Mouse (Mus musculus) forebrain, embryonic 14.5 days (tissue): Measurements from ENCODE around the gene Stk38l. TPM values are rescaled to one million over a fixed set of nuclear protein-coding genes. Genes with fewer than 3 reads are reported as not detected.

Experiments used
- ATAC-seq: fragments of 200-750 bp; cut with Nextera tagmentation; 2 replicates; pipeline ENCODE4 v1.8.0; 2017; ENCODE audit warnings: mild to moderate bottlenecking, moderate library complexity
- DNase-seq: peaks from one replicate; pipeline ENCODE4 v3.0.0-alpha.2; 2015; ENCODE audit warnings: low spot score
- H3K27ac ChIP-seq: fragments of 300-500 bp; sonication (generic); 2 replicates; pipeline ENCODE4 v1.5.1; 2014; ENCODE audit warnings: low read depth, mild to moderate bottlenecking, control low read depth, low read length, moderate library complexity
- H3K27me3 ChIP-seq: fragments of 300-500 bp; sonication (generic); replicated peaks from 2 replicates; pipeline ENCODE4 v1.6.1; 2014; ENCODE audit warnings: low read length, control low read depth, mixed read lengths; ENCODE audit not compliant: control insufficient read depth, insufficient read depth
- H3K36me3 ChIP-seq: fragments of 300-500 bp; sonication (generic); 2 replicates; pipeline ENCODE4 v1.6.1; 2014; ENCODE audit warnings: low read length, control low read depth; ENCODE audit not compliant: control insufficient read depth, insufficient read depth
- H3K4me1 ChIP-seq: fragments of 300-500 bp; sonication (generic); 2 replicates; pipeline ENCODE4 v1.6.1; 2014; ENCODE audit warnings: antibody characterized with exemption, low read length, control low read depth; ENCODE audit not compliant: control insufficient read depth, insufficient read depth
- H3K4me2 ChIP-seq: fragments of 300-500 bp; sonication (generic); 2 replicates; pipeline ENCODE4 v1.6.1; 2014; ENCODE audit warnings: mild to moderate bottlenecking, control low read depth, low read length
- H3K4me3 ChIP-seq: fragments of 300-500 bp; sonication (generic); 2 replicates; pipeline ENCODE4 v1.5.1; 2014; ENCODE audit warnings: low read depth, low read length, control low read depth
- H3K9ac ChIP-seq: fragments of 300-500 bp; sonication (generic); 2 replicates; pipeline ENCODE4 v1.6.1; 2014; ENCODE audit warnings: mild to moderate bottlenecking, low read length, control low read depth, moderate library complexity
- H3K9me3 ChIP-seq: fragments of 300-500 bp; sonication (generic); replicated peaks from 2 replicates; pipeline ENCODE4 v1.6.1; 2016; ENCODE audit warnings: low read length, control low read depth, mixed read lengths; ENCODE audit not compliant: control insufficient read depth
- WGBS: fragments of 180-500 bp; shearing (Covaris S2); extraction: QIAGEN DNeasy Blood & Tissue Kit; methylation state at CpG from one replicate; pipeline ENCODE4 v1.1.7; 2014; 5-methylcytosine and 5-hydroxymethylcytosine counted together
- polyA plus RNA-seq: library from polyadenylated mRNA; unstranded; fragments of >200 nt; fragmentation: Nextera tagmentation; extraction: Ambion mirVana; gene quantifications from 2 replicates; pipeline ENCODE4 v1.2.1, GENCODE M21; 2014

Stk38l gene
- polyA plus RNA-seq, 1 experiment from 2014 or later, result 13.5 TPM

DNA sequence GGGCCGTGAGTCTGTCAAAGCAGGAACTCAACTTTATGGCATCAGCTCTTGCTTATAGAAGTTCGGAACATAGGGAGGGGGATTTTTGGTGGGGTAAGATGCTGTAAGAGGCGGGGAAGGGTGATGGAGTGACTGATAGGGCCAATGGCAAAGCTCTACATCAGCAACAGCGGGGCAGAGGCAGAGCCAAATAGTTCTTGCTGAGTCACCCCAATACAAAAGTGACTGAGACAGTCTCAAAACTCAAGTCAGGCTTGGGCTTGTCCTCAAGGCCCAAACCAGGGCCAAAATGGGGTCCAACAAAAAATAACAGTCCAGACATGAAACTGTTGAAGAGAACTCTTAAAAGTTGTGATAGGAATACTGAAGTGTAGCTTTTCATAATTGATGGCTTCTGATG lies 30.9 kb downstream of the Stk38l start:
- 93% methylated on average over 4 of the region's 4 CpGs for WGBS
- Histone ChIP-seq H3K9ac (no peak overlapping the region), H3K9me3 (no peaks in the 10 kb centered on the region), H3K4me1 (no peaks in the 10 kb centered on the region), H3K27me3 (no peaks in the 10 kb centered on the region), H3K4me2 (no peak overlapping the region), H3K27ac (no peak overlapping the region), H3K36me3 (no peaks in the 10 kb centered on the region), H3K4me3 (no peak overlapping the region)
- ATAC-seq, result no peak
- no peak for DNase-seq

DNA sequence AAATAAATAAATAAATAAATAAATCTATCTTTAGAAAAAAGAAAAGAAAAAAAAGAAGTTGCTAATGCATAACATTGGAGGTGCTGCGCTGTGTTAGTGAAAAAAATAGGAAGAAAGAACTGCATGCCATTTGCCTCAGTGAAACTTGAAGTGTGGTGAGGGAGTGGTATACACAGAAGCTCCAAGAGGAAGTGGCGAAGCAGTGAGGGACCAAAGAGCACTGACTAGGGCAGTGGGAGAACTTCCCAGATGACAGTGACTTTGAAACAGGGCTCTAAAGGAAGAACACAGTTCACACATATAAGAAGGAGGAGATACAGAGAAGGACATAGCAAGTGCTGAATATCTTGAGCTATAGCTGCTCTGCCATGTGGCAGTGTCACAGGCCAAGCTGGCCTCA lies 34.2 kb downstream of the Stk38l start:
- no peaks in the 10 kb centered on the region for H3K27me3 ChIP-seq
- H3K9ac ChIP-seq, result no peak overlapping the region
- H3K27ac ChIP-seq, result no peak overlapping the region
- no peaks in the 10 kb centered on the region for H3K9me3 ChIP-seq
- DNase-seq (no peak), ATAC-seq (no peak)
- H3K4me2 ChIP-seq, result no peak overlapping the region
- no peaks in the 10 kb centered on the region for H3K36me3 ChIP-seq
- no peaks in the 10 kb centered on the region for H3K4me1 ChIP-seq
- no peak overlapping the region for H3K4me3 ChIP-seq
- 97% methylated on average over 2 of the region's 2 CpGs for WGBS

DNA sequence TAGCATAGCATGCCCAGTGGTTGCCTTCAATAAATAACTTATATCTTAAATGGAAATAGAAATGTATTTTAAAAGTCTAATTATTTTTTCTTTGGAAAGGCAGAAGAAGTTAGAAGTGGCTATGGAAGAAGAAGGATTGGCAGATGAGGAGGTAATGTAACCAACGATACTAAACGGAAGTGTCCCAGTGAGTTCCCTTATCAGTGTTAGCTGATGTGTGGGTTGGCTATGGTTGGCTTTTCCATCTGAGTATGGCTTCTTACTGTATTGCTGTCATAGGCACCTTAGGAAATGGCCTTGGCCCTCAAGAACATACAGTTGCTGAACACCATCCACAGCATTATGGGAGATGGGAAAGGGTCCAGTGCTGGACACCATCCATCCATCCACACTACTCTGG lies 35.2 kb downstream of the Stk38l start:
- 95% methylated on average over 2 of the region's 2 CpGs for WGBS
- ATAC-seq (no peak), DNase-seq (no peak)
- H3K4me2 ChIP-seq, result no peak overlapping the region
- H3K4me1 ChIP-seq, result no peaks in the 10 kb centered on the region
- no peak overlapping the region for H3K9ac ChIP-seq
- H3K27me3 ChIP-seq, result no peaks in the 10 kb centered on the region
- H3K4me3 ChIP-seq, result no peak overlapping the region
- no peaks in the 10 kb centered on the region for H3K36me3 ChIP-seq
- no peak overlapping the region for H3K27ac ChIP-seq
- H3K9me3 ChIP-seq, result no peaks in the 10 kb centered on the region

DNA sequence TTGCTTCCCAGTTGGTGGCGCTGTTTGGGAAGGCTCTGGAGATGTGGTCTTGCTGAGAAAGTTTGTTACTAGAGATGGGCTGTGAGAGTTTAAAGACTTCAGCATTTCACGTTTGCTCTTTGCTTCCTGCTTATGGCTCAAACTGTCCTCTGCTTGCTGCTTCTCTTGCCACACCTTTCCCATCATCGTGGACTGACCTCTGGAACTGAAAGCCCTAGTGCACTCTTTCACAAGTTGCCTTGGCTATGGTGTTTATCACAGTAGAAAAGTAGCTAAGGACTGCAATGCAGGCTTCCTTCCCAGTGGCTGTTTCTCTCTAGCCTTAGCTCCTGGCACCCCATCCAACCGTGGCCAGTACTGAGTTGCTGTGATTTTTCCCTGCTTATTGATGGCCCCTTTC lies 35.9 kb downstream of the Stk38l start:
- H3K4me3 ChIP-seq, result no peak overlapping the region
- no peaks in the 10 kb centered on the region for H3K9me3 ChIP-seq
- no peak overlapping the region for H3K9ac ChIP-seq
- H3K27ac ChIP-seq, result no peak overlapping the region
- H3K36me3 ChIP-seq, result no peaks in the 10 kb centered on the region
- DNase-seq (no peak), ATAC-seq (no peak)
- H3K27me3 ChIP-seq, result no peaks in the 10 kb centered on the region
- H3K4me1 ChIP-seq, result no peaks in the 10 kb centered on the region
- no peak overlapping the region for H3K4me2 ChIP-seq
- 75% methylated on average over 4 of the region's 4 CpGs for WGBS

DNA sequence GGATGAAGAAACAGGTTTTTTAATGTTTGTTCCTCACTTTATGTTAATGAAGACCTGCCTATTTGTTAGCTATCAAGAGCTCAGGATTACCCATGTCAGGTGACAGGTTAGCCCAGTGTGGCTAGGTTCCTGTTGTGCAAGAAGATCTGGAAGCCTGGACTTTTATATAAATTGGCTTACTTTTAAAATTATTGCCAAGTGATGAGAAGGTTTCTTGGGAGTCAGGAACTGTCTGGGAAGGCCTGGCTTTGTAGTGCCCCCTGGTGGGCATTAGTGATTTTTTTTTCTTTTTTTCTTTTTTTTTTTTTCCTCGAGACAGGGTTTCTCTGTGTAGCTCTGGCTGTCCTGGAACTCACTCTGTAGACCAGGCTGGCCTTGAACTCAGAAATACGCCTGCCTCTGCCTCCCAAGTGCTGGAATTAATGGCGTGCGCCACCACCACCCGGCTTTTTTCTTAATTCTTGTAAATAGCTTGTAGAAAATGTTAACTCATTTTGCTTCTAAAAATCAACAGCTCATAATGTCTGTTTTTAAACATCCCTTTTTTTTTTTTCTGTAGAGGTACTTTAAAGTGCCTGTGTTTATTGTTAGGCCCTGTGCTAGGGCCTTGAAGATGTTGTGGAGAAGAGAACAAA lies 37.6 kb downstream of the Stk38l start:
- H3K9ac ChIP-seq, result no peak overlapping the region
- no peak for ATAC-seq
- H3K36me3 ChIP-seq, result 0 out of 2 replicates have a peak, but pooled peaks cover 2% of the 10 kb centered on the region
- no peak overlapping the region for H3K4me3 ChIP-seq
- peak; percentile 52 for DNase-seq
- WGBS, result 60% methylated on average over 5 of the region's 5 CpGs
- H3K9me3 ChIP-seq, result no peaks in the 10 kb centered on the region
- no peak overlapping the region for H3K4me2 ChIP-seq
- H3K4me1 ChIP-seq, result no peaks in the 10 kb centered on the region
- H3K27me3 ChIP-seq, result no peaks in the 10 kb centered on the region
- no peak overlapping the region for H3K27ac ChIP-seq

DNA sequence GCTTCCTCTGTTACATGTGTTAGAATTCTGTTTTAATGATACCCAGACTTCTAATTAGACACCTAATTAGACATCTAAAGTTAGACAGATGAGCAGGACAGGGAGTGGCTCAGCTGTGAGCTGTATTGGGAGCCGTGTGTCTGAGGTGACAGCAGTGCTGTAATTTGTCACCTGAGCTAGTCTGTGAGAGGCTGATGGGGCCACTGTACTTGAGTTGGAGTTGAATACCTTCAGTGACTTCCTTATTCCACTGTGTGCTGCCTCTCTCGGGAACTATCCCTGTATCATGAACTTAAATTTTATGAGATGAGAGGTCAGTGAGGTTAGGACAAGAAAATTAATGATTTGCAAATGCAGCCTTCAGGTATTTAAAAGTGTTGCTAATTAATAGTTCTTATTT lies 39.8 kb downstream of the Stk38l start:
- WGBS, result 61% methylated on average over 2 of the region's 2 CpGs
- H3K27ac ChIP-seq, result no peak overlapping the region
- H3K4me3 ChIP-seq, result no peak overlapping the region
- H3K4me2 ChIP-seq, result no peak overlapping the region
- no peaks in the 10 kb centered on the region for H3K9me3 ChIP-seq
- no peaks in the 10 kb centered on the region for H3K27me3 ChIP-seq
- H3K36me3 ChIP-seq, result peaks cover 21% of the 10 kb centered on the region
- H3K9ac ChIP-seq, result no peak overlapping the region
- DNase-seq, result no peak
- no peak for ATAC-seq
- H3K4me1 ChIP-seq, result no peaks in the 10 kb centered on the region

DNA sequence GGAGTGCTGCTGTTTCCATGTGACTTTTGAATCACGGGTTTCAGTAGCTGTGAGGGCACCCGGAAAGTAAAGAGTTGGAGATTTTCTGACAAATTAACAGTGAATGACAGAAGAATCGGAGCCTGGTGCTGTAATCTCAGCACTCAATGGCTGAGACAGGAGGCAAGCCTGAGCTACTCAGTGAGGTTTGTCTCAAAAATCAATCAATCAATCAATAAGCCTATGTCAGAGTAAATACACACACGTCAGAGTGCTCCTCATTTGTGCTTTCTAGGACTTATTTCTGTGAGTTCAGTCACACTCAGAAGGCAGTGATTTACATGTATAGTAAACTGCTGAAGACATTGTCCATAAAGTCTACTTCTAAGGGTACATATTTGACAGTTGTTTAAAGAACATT lies 40.5 kb downstream of the Stk38l start:
- H3K36me3 ChIP-seq, result peaks cover 25% of the 10 kb centered on the region
- DNase-seq (no peak), ATAC-seq (no peak)
- H3K4me3 ChIP-seq, result no peak overlapping the region
- no peak overlapping the region for H3K9ac ChIP-seq
- 86% methylated on average over 4 of the region's 4 CpGs for WGBS
- no peaks in the 10 kb centered on the region for H3K27me3 ChIP-seq
- no peaks in the 10 kb centered on the region for H3K4me1 ChIP-seq
- H3K4me2 ChIP-seq, result no peak overlapping the region
- no peak overlapping the region for H3K27ac ChIP-seq
- H3K9me3 ChIP-seq, result no peaks in the 10 kb centered on the region

DNA sequence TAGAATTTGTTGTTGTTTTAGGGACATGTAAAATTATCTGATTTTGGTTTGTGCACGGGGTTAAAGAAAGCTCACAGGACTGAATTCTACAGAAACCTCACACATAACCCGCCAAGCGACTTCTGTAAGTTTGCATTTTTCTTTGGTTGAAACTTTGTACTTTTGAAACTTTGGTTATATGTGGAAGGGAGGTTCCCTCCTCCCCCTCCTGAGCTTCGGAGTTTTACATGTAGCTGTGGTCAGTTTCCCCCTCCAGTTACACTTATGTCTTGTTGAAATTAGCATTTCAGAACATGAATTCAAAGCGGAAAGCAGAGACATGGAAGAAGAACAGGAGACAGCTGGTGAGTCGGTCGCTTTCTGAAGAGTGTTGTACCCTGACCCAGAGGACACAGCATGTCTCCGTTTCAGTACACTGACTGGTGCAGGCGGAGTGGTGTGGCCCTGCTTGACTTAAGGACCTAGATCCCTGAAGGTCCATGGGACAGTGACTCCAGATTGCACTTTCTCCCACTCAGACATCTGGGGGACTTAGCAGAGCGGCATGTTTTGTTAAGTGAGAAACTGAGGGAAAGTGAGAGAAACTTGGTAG lies 44.1 kb downstream of the Stk38l start:
- H3K9me3 ChIP-seq, result no peaks in the 10 kb centered on the region
- WGBS, result 94% methylated on average over 10 of the region's 10 CpGs
- H3K4me3 ChIP-seq, result no peak overlapping the region
- no peak for DNase-seq
- H3K27ac ChIP-seq, result no peak overlapping the region
- no peak overlapping the region for H3K4me2 ChIP-seq
- peaks cover 49% of the 10 kb centered on the region for H3K36me3 ChIP-seq
- no peak for ATAC-seq
- H3K4me1 ChIP-seq, result no peaks in the 10 kb centered on the region
- no peak overlapping the region for H3K9ac ChIP-seq
- H3K27me3 ChIP-seq, result no peaks in the 10 kb centered on the region

DNA sequence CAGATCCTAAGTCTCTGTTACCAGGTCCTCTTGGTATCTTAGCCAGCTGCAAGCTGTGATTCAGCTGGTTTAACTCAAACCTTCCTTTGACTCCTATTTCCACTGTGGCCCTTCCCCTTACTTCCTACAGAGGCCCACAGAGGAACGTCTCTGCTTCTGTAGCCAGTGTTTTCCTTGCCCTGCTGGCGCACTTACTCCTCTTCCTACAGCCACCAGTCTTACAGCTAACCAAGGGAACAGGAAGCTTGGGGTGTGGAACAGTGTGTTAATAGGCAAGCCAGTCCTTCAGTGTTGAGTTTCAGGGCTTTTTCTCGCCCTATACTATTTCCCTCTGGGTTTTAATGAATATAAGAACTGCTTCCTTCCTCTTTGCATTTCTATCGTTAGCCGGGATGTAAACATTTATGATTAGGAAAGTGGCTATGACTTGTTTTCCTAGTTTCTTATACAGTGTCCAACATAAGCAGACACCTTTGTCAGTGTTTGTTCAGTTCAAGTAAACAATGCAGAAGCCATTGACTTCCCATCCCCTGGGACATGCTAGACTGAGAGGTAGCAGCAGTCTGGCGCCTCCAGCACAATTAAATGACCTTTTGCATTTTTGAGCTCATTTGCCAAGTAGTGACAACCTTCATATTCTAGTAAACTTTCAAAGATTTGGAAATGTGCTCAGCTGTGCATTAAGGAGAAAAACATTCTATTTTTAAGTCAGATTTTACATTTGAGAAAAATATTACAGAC lies 45.4 kb downstream of the Stk38l start:
- H3K4me3 ChIP-seq, result no peak overlapping the region
- H3K9ac ChIP-seq, result no peak overlapping the region
- peaks cover 61% of the 10 kb centered on the region for H3K36me3 ChIP-seq
- H3K27me3 ChIP-seq, result no peaks in the 10 kb centered on the region
- H3K4me2 ChIP-seq, result no peak overlapping the region
- H3K27ac ChIP-seq, result no peak overlapping the region
- no peaks in the 10 kb centered on the region for H3K4me1 ChIP-seq
- no peak for ATAC-seq
- WGBS, result 81% methylated on average over 6 of the region's 6 CpGs
- no peak for DNase-seq
- H3K9me3 ChIP-seq, result no peaks in the 10 kb centered on the region
